Mouse (Mus musculus): ENCODE results near the gene Cacna1e. TPM values are rescaled to one million over a fixed set of nuclear protein-coding genes. Genes with fewer than 3 reads are reported as not detected.

Cacna1e gene
- polyA plus RNA-seq, 1 experiment from 2014 or later: 0.29 TPM

DNA sequence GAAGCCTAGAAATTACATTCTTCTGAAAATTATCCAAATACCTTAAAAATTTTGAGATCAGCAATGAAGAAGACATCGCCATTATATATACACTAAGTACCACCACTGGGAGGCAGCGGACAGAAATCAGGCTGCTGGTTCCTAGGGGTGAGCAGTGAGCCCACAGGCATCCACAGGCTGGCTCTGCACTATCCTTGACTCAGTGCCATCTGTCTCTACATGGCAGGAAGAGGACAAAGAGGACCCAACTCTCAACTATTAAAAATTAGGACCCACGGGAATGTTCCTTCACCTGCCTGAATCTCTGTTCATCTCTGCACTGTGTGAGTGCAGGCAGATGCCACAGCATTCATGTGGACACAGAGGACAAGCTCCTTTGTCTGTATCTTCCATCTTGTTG lies 79.3 kb downstream of the Cacna1e start:
- Histone ChIP-seq H3K4me1 (replicated peaks) (peaks cover 6% of the 10 kb centered on the region), H3K27me3 (replicated peaks) (no peaks in the 10 kb centered on the region), H3K9ac (no peak overlapping the region), H3K9me3 (replicated peaks) (peaks cover 8% of the 10 kb centered on the region; the same call in 1 of the 2 replicates), H3K4me3 (no peak overlapping the region), H3K4me2 (no peak overlapping the region), H3K27ac (ENCODE audit: poor library complexity, severe bottlenecking) (no peak overlapping the region), H3K36me3 (no peaks in the 10 kb centered on the region)
- ATAC-seq (ENCODE audit: insufficient number of reproducible peaks, low FRiP score): no peak
- 84% methylated on average over 3 of the region's 3 CpGs for WGBS

DNA sequence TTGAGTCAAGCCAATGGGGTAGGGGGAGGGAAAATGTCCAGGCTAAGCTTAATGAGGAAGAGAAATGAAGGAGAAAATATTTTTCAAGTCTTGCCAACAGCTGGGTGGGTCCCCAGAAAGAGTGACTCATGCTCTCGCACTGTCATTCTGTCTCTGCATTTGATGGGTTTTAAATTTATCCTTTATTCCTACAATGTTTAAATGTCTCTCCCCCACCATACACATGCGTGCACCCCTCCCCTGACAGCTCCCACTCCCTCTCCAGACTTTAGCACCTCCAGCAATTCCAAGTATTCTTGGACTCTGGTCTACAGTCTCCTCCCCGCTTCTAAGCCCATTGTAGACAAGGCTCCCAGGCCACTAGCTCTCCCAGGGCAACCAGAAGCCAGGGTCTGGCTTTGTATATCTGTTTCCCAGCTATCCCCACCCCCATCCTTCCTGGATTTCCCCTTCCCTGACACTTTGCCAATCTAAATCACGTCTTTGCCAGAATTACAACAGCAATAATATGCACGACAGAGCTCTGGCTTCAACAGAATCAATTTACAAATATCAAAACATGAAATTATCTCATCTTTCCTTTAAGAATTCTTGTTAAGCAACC lies 81.9 kb downstream of the Cacna1e start:
- Histone ChIP-seq H3K9ac (no peak overlapping the region), H3K27me3 (replicated peaks) (0 out of 2 replicates have a peak, but pooled peaks cover 5% of the 10 kb centered on the region), H3K4me3 (no peak overlapping the region), H3K36me3 (no peaks in the 10 kb centered on the region), H3K9me3 (replicated peaks) (0 out of 2 replicates have a peak, but pooled peaks cover 8% of the 10 kb centered on the region), H3K4me2 (no peak overlapping the region), H3K27ac (ENCODE audit: poor library complexity, severe bottlenecking) (no peak overlapping the region), H3K4me1 (replicated peaks) (peaks cover 6% of the 10 kb centered on the region)
- WGBS: 32% methylated on average over 5 of the region's 5 CpGs
- no peak for ATAC-seq (ENCODE audit: insufficient number of reproducible peaks, low FRiP score)

DNA sequence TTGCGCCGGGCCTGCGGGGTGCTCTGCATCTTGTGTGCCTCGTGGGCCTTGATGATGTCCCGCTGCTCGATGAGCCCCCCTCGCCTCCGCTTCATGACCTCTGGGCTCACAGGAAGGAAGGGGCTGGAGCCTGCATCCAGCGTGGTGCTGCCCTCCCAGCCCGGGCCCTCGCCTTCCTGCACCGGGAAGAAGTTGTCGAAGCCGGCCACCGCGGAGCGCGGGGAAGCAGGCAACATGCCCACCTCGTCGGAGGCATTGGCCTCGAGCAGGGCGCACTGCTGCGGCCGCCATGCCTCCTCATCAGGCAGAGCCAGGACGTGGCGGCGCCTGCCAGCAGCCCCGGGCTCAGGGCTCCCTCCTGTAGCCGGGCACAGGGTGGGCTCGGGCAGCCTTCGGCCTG lies 85.0 kb downstream of the Cacna1e start:
- WGBS: 58% methylated on average over 31 of the region's 31 CpGs
- H3K9me3 ChIP-seq (replicated peaks): 0 out of 2 replicates have a peak, but pooled peaks cover 8% of the 10 kb centered on the region
- H3K4me2 ChIP-seq: 0 out of 2 replicates have a peak overlapping the region, but pooled peaks have one; percentile 3
- H3K27me3 ChIP-seq (replicated peaks): 0 out of 2 replicates have a peak, but pooled peaks cover 5% of the 10 kb centered on the region
- H3K9ac ChIP-seq: no peak overlapping the region
- H3K4me1 ChIP-seq (replicated peaks): peaks cover 6% of the 10 kb centered on the region
- H3K36me3 ChIP-seq: no peaks in the 10 kb centered on the region
- no peak overlapping the region for H3K27ac ChIP-seq (ENCODE audit: poor library complexity, severe bottlenecking)
- ATAC-seq (ENCODE audit: insufficient number of reproducible peaks, low FRiP score): no peak
- H3K4me3 ChIP-seq: no peak overlapping the region

DNA sequence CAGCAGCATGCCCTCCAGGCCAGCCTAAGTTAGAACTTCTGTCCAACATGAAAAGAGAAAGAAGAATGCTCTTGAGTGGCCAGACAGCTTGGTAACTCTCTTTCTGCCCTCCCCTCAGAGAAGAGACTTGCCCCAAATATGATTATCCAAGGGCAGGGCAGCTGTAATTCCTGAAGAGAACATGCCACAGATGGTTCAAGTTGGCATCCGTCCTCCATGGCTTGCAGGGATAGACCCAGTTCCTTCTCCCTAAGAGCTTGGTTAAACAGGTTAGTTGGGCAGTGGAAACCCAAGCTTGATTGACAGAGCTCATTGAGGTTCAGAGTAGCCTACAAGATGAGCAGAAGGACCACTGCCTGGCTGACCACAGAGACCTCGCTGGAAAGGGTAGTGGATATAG lies 85.5 kb downstream of the Cacna1e start:
- H3K4me2 ChIP-seq: no peak overlapping the region
- H3K27ac ChIP-seq (ENCODE audit: poor library complexity, severe bottlenecking): no peak overlapping the region
- 0 out of 2 replicates have a peak, but pooled peaks cover 5% of the 10 kb centered on the region for H3K27me3 ChIP-seq (replicated peaks)
- H3K9ac ChIP-seq: no peak overlapping the region
- no peaks in the 10 kb centered on the region for H3K36me3 ChIP-seq
- H3K9me3 ChIP-seq (replicated peaks): 0 out of 2 replicates have a peak, but pooled peaks cover 8% of the 10 kb centered on the region
- no peak overlapping the region for H3K4me3 ChIP-seq
- ATAC-seq (ENCODE audit: insufficient number of reproducible peaks, low FRiP score): no peak
- 75% methylated on average over 2 of the region's 2 CpGs for WGBS
- H3K4me1 ChIP-seq (replicated peaks): peaks cover 6% of the 10 kb centered on the region

DNA sequence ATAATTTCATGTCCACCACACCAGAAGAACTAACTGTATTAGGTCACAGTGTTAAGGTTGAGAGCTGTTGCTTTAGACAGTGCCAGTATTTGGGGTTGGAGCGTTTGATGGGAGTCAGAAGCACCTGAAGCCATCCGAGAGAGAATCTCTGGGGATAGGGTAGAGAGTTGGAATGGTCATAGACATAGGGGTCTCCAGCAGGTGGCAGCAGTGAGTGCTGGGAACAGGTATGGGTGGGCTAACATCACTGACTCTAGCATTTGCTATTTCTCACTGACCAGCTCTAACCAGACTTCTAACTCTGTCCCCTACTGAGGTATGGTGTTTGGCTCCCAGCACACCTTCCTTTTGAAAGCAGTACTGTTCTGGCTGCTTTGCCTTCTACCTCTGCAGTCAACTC lies 87.6 kb downstream of the Cacna1e start:
- ATAC-seq (ENCODE audit: insufficient number of reproducible peaks, low FRiP score): no peak
- H3K27me3 ChIP-seq (replicated peaks): 0 out of 2 replicates have a peak, but pooled peaks cover 5% of the 10 kb centered on the region
- H3K4me3 ChIP-seq: no peak overlapping the region
- no peak overlapping the region for H3K27ac ChIP-seq (ENCODE audit: poor library complexity, severe bottlenecking)
- H3K4me2 ChIP-seq: no peak overlapping the region
- WGBS: 51% methylated on average over 2 of the region's 2 CpGs
- no peaks in the 10 kb centered on the region for H3K4me1 ChIP-seq (replicated peaks)
- 0 out of 2 replicates have a peak, but pooled peaks cover 8% of the 10 kb centered on the region for H3K9me3 ChIP-seq (replicated peaks)
- H3K9ac ChIP-seq: no peak overlapping the region
- no peaks in the 10 kb centered on the region for H3K36me3 ChIP-seq

GRCm38 (mm10) chr1:154794518-154794951 lies 89.8 kb downstream of the Cacna1e start:
- H3K4me2 ChIP-seq: no peak overlapping the region
- no peaks in the 10 kb centered on the region for H3K9me3 ChIP-seq (replicated peaks)
- H3K36me3 ChIP-seq: no peaks in the 10 kb centered on the region
- H3K9ac ChIP-seq: no peak overlapping the region
- no peak overlapping the region for H3K27ac ChIP-seq (ENCODE audit: poor library complexity, severe bottlenecking)
- H3K4me1 ChIP-seq (replicated peaks): no peaks in the 10 kb centered on the region
- no peak for ATAC-seq (ENCODE audit: insufficient number of reproducible peaks, low FRiP score)
- H3K27me3 ChIP-seq (replicated peaks): peaks cover 5% of the 10 kb centered on the region; the same call in 1 of the 2 replicates
- no peak overlapping the region for H3K4me3 ChIP-seq
- 69% methylated on average over 8 of the region's 8 CpGs for WGBS

- Histone ChIP-seq H3K27me3 (replicated peaks) (no peaks in the 10 kb centered on the region; the same call in 1 of the 2 replicates), H3K4me3 (no peak overlapping the region), H3K36me3 (no peaks in the 10 kb centered on the region), H3K4me1 (replicated peaks) (peaks cover 10% of the 10 kb centered on the region), H3K9me3 (replicated peaks) (no peaks in the 10 kb centered on the region), H3K27ac (ENCODE audit: poor library complexity, severe bottlenecking) (no peak overlapping the region), H3K9ac (no peak overlapping the region), H3K4me2 (no peak overlapping the region)
- 54% methylated on average over 13 of the region's 13 CpGs for WGBS
- no peak for ATAC-seq (ENCODE audit: insufficient number of reproducible peaks, low FRiP score)
Measured at GRCm38 (mm10) chr1:154791544-154792174, 92.6 kb downstream of the Cacna1e start.

DNA sequence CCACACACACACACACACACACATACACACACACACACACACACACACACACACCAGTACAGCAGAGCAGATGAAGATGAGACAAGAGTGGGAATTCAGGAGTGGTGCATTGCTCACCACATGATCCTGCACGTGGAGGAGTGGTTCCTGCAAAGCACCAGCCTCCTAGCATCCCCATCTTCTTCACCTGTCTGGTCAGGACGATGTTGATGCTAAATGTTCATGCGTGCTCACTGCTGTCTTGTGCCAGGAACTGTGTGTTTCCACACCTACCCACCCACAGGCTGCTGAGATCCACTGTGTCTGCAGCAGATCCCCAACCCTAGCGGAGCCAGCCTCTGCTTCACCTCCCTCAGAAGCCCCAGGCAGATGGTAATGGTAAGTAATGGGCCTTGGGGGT lies 95.8 kb downstream of the Cacna1e start:
- Histone ChIP-seq H3K9me3 (replicated peaks) (no peaks in the 10 kb centered on the region), H3K4me1 (replicated peaks) (peaks cover 25% of the 10 kb centered on the region), H3K27ac (ENCODE audit: poor library complexity, severe bottlenecking) (no peak overlapping the region), H3K36me3 (no peaks in the 10 kb centered on the region), H3K4me2 (no peak overlapping the region), H3K9ac (no peak overlapping the region), H3K27me3 (replicated peaks) (peaks cover 13% of the 10 kb centered on the region; the same call in 1 of the 2 replicates), H3K4me3 (no peak overlapping the region)
- ATAC-seq (ENCODE audit: insufficient number of reproducible peaks, low FRiP score): no peak
- WGBS: 76% methylated on average over 4 of the region's 4 CpGs

DNA sequence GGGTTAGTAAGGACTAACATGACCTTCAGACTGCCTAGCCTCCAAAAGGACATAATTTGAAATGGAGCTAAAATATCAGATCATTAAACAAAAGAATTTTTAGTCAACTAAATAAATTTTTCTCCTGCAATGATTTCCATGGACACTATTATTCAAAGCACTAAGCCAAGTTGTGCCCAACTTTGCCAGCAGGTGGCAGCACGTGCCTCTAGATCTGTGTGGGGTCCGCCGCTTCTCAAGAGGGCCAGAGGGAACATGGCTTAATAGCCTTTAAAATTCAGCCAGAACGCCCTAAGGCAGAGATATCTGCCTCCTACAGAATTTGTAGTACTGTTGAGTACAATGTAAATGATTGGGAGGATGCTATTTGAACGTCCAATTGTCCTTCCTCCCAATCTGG lies 96.2 kb downstream of the Cacna1e start:
- Histone ChIP-seq H3K9me3 (replicated peaks) (no peaks in the 10 kb centered on the region), H3K4me3 (no peak overlapping the region)
- no peak for ATAC-seq (ENCODE audit: insufficient number of reproducible peaks, low FRiP score)

GRCm38 (mm10) chr1:154787418-154787817 lies 96.9 kb downstream of the Cacna1e start:
- H3K4me3 ChIP-seq: no peak overlapping the region
- ATAC-seq (ENCODE audit: insufficient number of reproducible peaks, low FRiP score): no peak
- H3K27me3 ChIP-seq (replicated peaks): peaks cover 13% of the 10 kb centered on the region; the same call in 1 of the 2 replicates
- no peaks in the 10 kb centered on the region for H3K9me3 ChIP-seq (replicated peaks)
- H3K4me1 ChIP-seq (replicated peaks): peaks cover 25% of the 10 kb centered on the region
- no peak overlapping the region for H3K9ac ChIP-seq
- 33% methylated on average over 5 of the region's 5 CpGs for WGBS
- no peak overlapping the region for H3K4me2 ChIP-seq
- H3K27ac ChIP-seq (ENCODE audit: poor library complexity, severe bottlenecking): no peak overlapping the region
- no peaks in the 10 kb centered on the region for H3K36me3 ChIP-seq

More for the DNA sequence above, 96.2 kb downstream of the Cacna1e start:
- no peak overlapping the region for H3K4me2 ChIP-seq
- no peaks in the 10 kb centered on the region for H3K36me3 ChIP-seq
- H3K9ac ChIP-seq: no peak overlapping the region
- peaks cover 25% of the 10 kb centered on the region for H3K4me1 ChIP-seq (replicated peaks)
- H3K27me3 ChIP-seq (replicated peaks): peaks cover 13% of the 10 kb centered on the region; the same call in 1 of the 2 replicates
- 11% methylated on average over 5 of the region's 5 CpGs for WGBS
- H3K27ac ChIP-seq (ENCODE audit: poor library complexity, severe bottlenecking): no peak overlapping the region

GRCm38 (mm10) chr1:154786243-154786669 lies 98.0 kb downstream of the Cacna1e start:
- no peaks in the 10 kb centered on the region for H3K9me3 ChIP-seq (replicated peaks)
- peak overlapping the region; percentile 38 for H3K4me2 ChIP-seq
- H3K36me3 ChIP-seq: no peaks in the 10 kb centered on the region
- ATAC-seq (ENCODE audit: insufficient number of reproducible peaks, low FRiP score): 0 out of 2 replicates have a peak, but pooled peaks have one; percentile 31
- H3K27ac ChIP-seq (ENCODE audit: poor library complexity, severe bottlenecking): no peak overlapping the region
- peaks cover 15% of the 10 kb centered on the region for H3K27me3 ChIP-seq (replicated peaks)
- no peak overlapping the region for H3K4me3 ChIP-seq
- WGBS: 5% methylated on average over 4 of the region's 4 CpGs
- H3K4me1 ChIP-seq (replicated peaks): peaks cover 25% of the 10 kb centered on the region
- no peak overlapping the region for H3K9ac ChIP-seq
